Mouse (Mus musculus) megakaryocyte, embryonic 14.5 days (primary cell): Measurements from ENCODE around the gene Inpp5a. TPM values are rescaled to one million over a fixed set of nuclear protein-coding genes. Genes with fewer than 3 reads are reported as not detected.
A peak's percentile ranks its signal among the peaks of the same experiment; 100 is the strongest.

Experiments used
- H3K27me3 ChIP-seq: replicated peaks from 2 replicates; pipeline ENCODE3; 2012; ENCODE audit warnings: inconsistent platforms
- H3K36me3 ChIP-seq: replicated peaks from 2 replicates; pipeline ENCODE3; 2012; ENCODE audit warnings: low read length, inconsistent platforms, mixed read lengths
- H3K4me1 ChIP-seq: 2 replicates; pipeline ENCODE4 v1.6.1; 2012; ENCODE audit warnings: inconsistent platforms
- H3K4me3 ChIP-seq: replicated peaks from 2 replicates; pipeline ENCODE3; 2012; ENCODE audit warnings: moderate library complexity, mild to moderate bottlenecking, inconsistent platforms
- H3K9me3 ChIP-seq: 2 replicates; pipeline ENCODE4 v1.6.1; 2012; ENCODE audit warnings: inconsistent platforms
- FLI1 ChIP-seq: IDR thresholded peaks from 2 replicates; pipeline ENCODE4 v1.6.1; 2012; ENCODE audit warnings: low read length, inconsistent platforms, mixed read lengths
- GATA1 ChIP-seq: IDR thresholded peaks from 3 replicates; pipeline ENCODE4 v1.6.1; 2012; ENCODE audit warnings: mixed read lengths, low read length, inconsistent platforms, borderline replicate concordance
- polyA plus RNA-seq: library from polyadenylated mRNA; stranded (reverse); fragments of >175 nt; gene quantifications from 2 replicates; pipeline ENCODE4 v1.2.3, GENCODE M21; 2012; ENCODE audit warnings: low replicate concordance; ENCODE audit not compliant: insufficient read depth

The Inpp5a gene
- polyA plus RNA-seq, 1 experiment, result 95.0 TPM

DNA sequence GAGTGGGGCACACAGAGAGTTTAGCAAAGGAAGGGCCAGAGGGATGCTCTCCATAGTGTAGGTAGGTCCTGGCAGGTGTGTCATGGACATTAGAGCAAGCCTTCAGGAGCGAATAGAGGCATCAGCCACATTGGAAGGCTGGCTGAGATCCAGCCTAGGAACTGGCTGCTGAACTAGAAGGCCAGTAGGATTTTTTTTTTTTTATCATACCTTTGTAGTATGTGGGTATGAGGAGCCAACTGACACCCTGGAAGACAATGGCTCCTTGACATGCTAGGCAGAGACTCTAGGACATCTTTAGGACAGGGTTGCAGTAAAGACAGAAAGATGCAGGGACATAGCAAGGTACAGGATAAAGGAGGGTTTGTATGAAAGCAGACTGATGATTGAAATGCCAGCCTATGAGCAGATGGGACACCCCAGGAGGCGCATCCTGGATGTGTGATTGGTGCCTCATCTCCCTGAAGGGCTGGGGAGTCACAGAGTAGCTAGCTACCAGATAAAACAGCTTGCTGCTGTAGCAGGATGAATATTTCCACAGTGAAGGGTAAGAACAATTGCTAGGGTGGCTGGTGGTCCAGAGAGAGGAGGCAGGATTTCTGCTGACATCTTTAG lies 3.9 kb upstream of the Inpp5a start:
- Histone ChIP-seq H3K4me3 (no peak overlapping the region), H3K27me3 (no peaks in the 10 kb centered on the region), H3K9me3 (no peaks in the 10 kb centered on the region), H3K36me3 (peaks cover 9% of the 10 kb centered on the region), H3K4me1 (peaks cover 72% of the 10 kb centered on the region)
- TF ChIP-seq GATA1 (no peak), FLI1 (no peak)

GRCm38 (mm10) chr7:139386933-139387690 lies 1.8 kb upstream of the Inpp5a start:
- Histone ChIP-seq H3K27me3 (no peaks in the 10 kb centered on the region), H3K9me3 (no peaks in the 10 kb centered on the region), H3K4me1 (peaks cover 84% of the 10 kb centered on the region), H3K4me3 (peak overlapping the region; percentile 19), H3K36me3 (peaks cover 20% of the 10 kb centered on the region)
- TF ChIP-seq GATA1, result no peak
- no peak for TF ChIP-seq FLI1

GRCm38 (mm10) chr7:139387921-139388669 lies 814 bp upstream of the Inpp5a start:
- TF ChIP-seq GATA1 (no peak), FLI1 (no peak)
- Histone ChIP-seq H3K36me3 (peaks cover 29% of the 10 kb centered on the region), H3K4me1 (peaks cover 84% of the 10 kb centered on the region), H3K9me3 (no peaks in the 10 kb centered on the region), H3K27me3 (no peaks in the 10 kb centered on the region), H3K4me3 (peak overlapping the region; percentile 98)

- no peak for TF ChIP-seq GATA1
- TF ChIP-seq FLI1, result no peak
- Histone ChIP-seq H3K4me1 (peaks cover 84% of the 10 kb centered on the region), H3K9me3 (no peaks in the 10 kb centered on the region), H3K36me3 (peaks cover 41% of the 10 kb centered on the region), H3K27me3 (no peaks in the 10 kb centered on the region), H3K4me3 (peak overlapping the region; percentile 98)
Measured at GRCm38 (mm10) chr7:139389213-139389761, 378 bp downstream of the Inpp5a start.

DNA sequence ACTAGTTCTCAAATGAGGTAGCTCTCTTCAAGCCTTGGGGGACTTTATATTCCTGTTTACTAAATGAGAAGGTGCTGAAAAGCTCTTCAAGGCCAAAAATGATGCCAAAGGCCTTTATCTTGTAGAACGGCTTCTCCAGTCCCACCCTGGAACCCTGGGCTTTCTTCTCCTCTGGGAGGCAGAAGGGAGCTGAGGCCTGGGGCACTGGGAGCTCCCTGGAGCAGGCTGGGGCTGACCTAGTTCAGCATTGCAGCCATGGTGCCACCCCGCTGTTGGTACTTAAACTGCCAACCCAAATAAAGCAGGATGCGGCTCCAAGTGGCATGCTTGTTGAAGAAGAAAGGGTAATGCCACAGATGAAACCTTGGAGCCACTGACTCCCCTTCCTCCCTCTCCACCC lies 1.5 kb downstream of the Inpp5a start:
- no peaks in the 10 kb centered on the region for H3K9me3 ChIP-seq
- no peak for TF ChIP-seq GATA1
- TF ChIP-seq FLI1, result no peak

DNA sequence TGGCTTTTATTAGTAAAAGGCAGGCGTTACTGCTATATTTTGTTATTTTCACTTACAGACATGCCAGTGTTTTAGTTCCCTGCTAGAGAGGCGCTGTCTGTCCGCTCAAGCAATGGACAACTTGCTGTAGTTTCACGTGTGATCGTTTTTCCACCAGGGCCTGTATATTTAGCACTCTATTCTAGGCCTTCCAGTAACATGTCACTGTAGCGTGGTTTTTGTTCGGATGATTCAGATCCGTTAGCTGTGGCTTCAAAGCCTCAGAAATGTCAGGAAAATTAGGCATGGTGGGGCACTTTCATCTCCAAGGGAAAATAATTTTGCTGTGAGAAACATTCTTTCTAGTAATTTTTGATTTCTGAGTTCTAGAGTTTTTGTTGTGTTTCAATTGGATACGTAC lies 2.0 kb downstream of the Inpp5a start:
- Histone ChIP-seq H3K4me1 (peaks cover 84% of the 10 kb centered on the region), H3K9me3 (no peaks in the 10 kb centered on the region), H3K4me3 (peak overlapping the region; percentile 98), H3K36me3 (peaks cover 53% of the 10 kb centered on the region), H3K27me3 (no peaks in the 10 kb centered on the region)
- no peak for TF ChIP-seq GATA1
- TF ChIP-seq FLI1, result no peak

More for the DNA sequence above, 1.5 kb downstream of the Inpp5a start:
- Histone ChIP-seq H3K36me3 (peaks cover 52% of the 10 kb centered on the region), H3K4me1 (peaks cover 84% of the 10 kb centered on the region), H3K4me3 (peak overlapping the region; percentile 98), H3K27me3 (no peaks in the 10 kb centered on the region)

DNA sequence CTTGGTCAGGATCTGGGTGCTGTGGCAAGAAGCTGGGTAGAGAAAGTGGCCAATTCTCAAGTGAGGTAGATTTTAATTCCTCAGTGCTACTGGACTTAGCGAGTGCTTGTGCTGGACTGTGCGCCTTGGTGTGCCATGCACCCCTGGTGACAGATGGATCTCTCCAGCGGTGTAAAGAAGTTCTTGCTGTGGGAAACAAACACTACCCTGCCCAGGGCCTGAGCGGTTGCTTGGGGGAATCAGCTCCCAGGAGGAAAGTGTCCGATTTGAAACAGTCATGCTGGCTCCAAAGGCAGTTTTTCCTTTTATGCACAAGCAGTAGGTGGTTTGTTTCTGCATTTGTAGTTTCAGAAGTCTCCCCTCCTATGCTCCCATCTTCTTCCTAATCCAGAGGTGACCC lies 2.8 kb downstream of the Inpp5a start:
- peaks cover 56% of the 10 kb centered on the region for H3K36me3 ChIP-seq
- peaks cover 84% of the 10 kb centered on the region for H3K4me1 ChIP-seq
- TF ChIP-seq GATA1 (no peak), FLI1 (no peak)
- peak overlapping the region; percentile 98 for H3K4me3 ChIP-seq
- H3K27me3 ChIP-seq, result no peaks in the 10 kb centered on the region
- H3K9me3 ChIP-seq, result no peaks in the 10 kb centered on the region

DNA sequence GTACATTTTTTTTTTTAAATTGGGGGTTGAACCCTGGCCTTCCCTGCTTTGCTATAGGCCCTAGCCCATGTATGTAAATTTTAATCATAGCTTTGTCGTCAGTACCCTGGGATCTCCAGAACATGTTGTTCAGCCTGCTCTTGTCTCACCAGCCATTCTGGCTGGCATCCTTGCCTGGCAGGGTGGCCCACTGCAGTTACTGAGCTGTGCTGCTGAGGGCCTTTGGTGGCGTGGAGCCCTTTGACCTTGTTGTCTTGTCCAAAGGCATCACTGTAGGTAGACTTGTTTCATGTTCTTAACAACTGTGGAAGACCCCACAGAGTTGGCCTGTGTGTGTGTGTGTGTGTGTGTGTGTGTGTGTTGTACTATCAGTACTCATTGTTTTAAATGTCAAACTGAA lies 3.2 kb downstream of the Inpp5a start:
- TF ChIP-seq GATA1 (no peak), FLI1 (no peak)
- peak overlapping the region; percentile 98 for H3K4me3 ChIP-seq
- H3K27me3 ChIP-seq, result no peaks in the 10 kb centered on the region
- no peaks in the 10 kb centered on the region for H3K9me3 ChIP-seq
- peaks cover 58% of the 10 kb centered on the region for H3K36me3 ChIP-seq
- H3K4me1 ChIP-seq, result peaks cover 81% of the 10 kb centered on the region

DNA sequence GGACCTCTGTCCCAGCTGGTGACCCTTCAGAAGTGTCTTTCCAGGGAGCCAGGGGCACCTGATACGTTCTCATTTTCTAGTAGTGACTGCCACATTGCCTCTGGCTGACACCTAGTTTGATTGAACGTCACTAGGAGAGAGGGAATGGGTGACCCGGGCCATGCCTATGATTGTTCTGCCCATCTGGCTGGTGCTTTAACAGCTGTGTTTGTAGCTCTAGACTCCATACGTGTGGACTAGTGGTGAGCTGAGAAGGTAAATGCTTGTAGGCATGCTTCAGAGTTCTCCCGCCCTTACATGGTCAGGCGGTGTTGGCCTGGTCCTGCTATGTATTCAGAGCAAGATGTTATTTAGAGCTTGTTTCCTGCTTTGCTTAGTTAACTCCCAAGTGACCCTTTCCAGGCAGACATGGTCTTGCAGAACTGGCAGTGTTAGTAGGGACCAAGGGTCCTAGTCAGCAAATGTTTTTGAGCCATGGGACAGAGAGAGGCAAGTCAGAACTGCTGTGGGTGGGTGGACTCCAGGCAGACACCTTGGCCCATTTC lies 3.9 kb downstream of the Inpp5a start:
- peak overlapping the region; percentile 98 for H3K4me3 ChIP-seq
- peaks cover 65% of the 10 kb centered on the region for H3K36me3 ChIP-seq
- H3K27me3 ChIP-seq, result no peaks in the 10 kb centered on the region
- H3K9me3 ChIP-seq, result no peaks in the 10 kb centered on the region
- peaks cover 81% of the 10 kb centered on the region for H3K4me1 ChIP-seq
- TF ChIP-seq GATA1 (no peak), FLI1 (no peak)

GRCm38 (mm10) chr7:139397521-139397920 lies 8.6 kb downstream of the Inpp5a start:
- peaks cover 97% of the 10 kb centered on the region for H3K36me3 ChIP-seq
- no peaks in the 10 kb centered on the region for H3K9me3 ChIP-seq
- no peaks in the 10 kb centered on the region for H3K27me3 ChIP-seq
- peak overlapping the region; percentile 28 for H3K4me3 ChIP-seq
- peaks cover 98% of the 10 kb centered on the region for H3K4me1 ChIP-seq
- TF ChIP-seq FLI1 (no peak), GATA1 (no peak)
